Mouse (Mus musculus) heart, adult 2 months (tissue): ENCODE measurements around the gene Vdac1.

Source experiments
- CTCF ChIP-seq: fragments of 200-600 bp; IDR thresholded peaks from 2 replicates; pipeline ENCODE4 v1.8.1; 2022; ENCODE audit warnings: antibody characterized with exemption, mild to moderate bottlenecking, moderate library complexity
- POLR2A ChIP-seq: fragments of 200-500 bp; IDR thresholded peaks from 2 replicates; pipeline ENCODE4 v1.6.1; 2011; ENCODE audit warnings: mild to moderate bottlenecking, low read depth, low read length, control low read depth; ENCODE audit not compliant: insufficient read depth

- TF ChIP-seq POLR2A: no peak
- TF ChIP-seq CTCF: no peak
These were observed 71.5 kb downstream of the Vdac1 start for GRCm38 (mm10) chr11:52432148-52432547.
